Mouse (Mus musculus) skeletal muscle tissue, postnatal 0 days (tissue): Measurements from ENCODE around the gene Spata31d1d. TPM values are rescaled to one million over a fixed set of nuclear protein-coding genes. Genes with fewer than 3 reads are reported as not detected.

ENCODE experiments used
- polyA plus RNA-seq: library from polyadenylated mRNA; unstranded; fragments of >200 nt; fragmentation: Nextera tagmentation; extraction: Ambion mirVana; gene quantifications from 2 replicates; pipeline ENCODE4 v1.2.1, GENCODE M21; 2015

Spata31d1d gene
- not detected in 2 replicates for polyA plus RNA-seq

DNA sequence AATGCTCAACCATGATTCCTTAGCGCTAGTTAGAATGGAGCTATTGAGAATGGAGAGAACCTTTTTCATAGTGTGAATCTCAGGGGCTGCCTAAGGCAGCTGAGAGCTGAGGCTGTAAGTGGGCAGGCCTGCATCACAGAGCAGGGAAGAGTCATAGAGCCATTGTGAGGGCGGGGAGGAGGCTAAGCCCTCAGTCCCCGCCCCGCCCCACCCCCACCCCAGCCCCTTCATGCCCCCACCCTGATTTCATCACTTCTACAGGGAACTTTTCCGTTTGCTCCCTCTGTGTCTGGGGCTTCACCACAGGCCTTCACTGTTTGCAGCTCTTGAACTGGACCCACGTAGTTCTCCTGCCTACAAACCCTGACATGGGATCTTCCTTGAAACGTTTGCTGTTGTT, at the start of gene Spata31d1d:
TSS of gene Spata31d1d (minus strand) at position 101 of the 400 bp plus-strand sequence.

DNA sequence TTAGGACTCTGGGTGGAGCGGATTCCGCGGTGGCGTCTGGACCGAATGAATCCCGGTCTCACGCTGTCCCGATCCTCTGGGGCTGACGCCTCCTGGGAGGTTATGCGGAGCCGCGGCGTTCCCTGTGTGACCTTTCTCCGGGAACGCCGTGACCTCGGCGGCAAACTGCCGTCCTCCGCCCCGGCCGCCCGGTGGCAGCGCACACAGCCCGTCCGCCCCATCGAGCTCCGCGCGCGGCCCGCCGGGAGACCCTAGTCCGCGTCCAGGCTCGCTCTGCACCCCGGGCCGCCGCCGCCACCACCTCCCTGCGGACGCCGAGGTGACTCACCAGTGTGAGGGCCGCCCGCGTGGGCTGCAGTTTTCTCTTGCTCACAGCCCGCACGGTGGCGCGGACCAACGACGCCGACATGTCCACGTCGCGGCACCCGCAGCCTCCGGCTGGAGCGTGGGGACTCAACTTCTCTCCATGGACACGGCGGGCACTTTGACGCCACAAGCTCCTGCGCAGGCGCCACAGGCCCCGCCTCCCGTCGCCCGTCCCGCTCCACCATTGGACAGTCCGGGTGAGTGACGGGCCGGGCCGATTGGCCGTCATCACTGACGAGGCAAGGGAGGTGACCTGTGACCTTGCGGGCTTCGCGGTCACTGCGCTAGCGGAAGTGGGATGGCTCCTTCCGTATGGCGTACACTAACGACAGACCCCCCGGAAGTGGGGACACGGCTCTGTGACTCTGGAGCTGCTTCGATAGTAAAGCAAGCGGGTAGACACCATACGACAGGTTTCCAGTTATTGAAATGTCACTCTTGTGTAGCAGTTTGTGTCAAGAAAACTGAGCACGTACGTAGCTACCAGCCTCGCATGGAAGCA, 38.0 kb upstream of the Spata31d1d start, which contains the start of gene Isca1:
TSS of gene Isca1 (minus strand) at position 515 of the 868 bp plus-strand sequence.

DNA sequence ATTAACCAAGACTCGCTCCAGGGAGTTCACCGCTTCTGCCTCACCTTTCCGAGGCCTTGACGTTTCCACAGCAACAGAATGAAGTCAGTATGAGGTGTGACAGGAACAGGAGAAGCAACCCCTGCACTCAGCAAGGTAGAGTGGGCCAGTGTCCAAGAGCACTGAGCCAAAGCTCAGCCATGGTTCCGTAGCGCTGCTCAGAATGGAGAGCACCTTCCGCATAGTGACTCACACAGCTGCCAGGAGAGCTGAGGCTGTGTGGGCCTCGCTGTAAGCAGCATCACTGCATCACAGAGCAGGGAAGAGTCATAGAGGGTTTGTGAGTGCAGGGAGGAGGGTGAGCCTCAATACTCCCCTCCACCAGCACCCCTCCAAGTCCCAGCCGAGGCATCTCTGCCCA, 15.2 kb upstream of the Spata31d1d start, which contains the start of gene 1700014D04Rik:
TSS of gene 1700014D04Rik (minus strand) at position 42 of the 400 bp plus-strand sequence.

DNA sequence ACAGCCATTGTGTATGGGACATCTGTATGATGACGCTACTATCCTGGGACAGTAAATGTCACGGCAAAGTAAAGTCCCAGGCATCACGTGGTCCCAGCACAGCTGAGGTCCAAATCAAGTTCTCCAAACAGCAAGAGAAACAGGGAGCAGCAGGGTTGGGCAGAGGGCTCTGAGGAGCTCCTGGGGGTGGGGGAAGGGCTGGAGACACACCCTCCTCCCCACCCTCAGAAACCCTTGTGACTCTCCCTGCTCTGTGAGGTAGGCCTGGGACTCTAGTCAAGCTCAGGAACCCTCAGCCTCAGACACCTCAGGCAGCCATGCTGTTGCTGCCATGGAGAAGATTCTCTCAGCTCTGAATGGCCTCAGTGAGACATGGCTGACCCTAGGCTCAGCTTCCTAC, 19.6 kb downstream of the Spata31d1d start, which contains the start of gene Spata31d1b:
TSS of gene Spata31d1b (plus strand) at position 301 of the 400 bp plus-strand sequence.

DNA sequence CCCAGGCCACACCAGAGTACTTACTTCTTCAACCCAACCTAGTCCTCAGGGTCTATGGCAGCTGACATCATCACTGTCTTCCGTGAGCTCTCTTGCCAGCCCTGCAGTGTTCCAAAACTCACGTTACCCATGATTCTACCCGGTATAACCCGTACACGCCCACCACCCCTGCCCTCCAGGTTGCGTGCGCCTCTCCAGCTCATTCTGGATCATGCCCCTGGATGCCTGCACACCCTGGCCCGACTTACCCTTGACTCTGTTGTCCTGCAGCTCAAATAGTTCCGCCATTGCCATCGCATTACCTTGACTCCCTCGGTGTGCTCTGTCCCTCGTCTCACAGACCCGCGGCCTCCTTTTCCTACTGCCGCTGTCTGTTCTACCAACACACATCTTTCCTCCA, 21.3 kb downstream of the Spata31d1d start, which contains the start of gene Spata31d1a:
TSS of gene Spata31d1a (minus strand) at position 101 of the 400 bp plus-strand sequence.

DNA sequence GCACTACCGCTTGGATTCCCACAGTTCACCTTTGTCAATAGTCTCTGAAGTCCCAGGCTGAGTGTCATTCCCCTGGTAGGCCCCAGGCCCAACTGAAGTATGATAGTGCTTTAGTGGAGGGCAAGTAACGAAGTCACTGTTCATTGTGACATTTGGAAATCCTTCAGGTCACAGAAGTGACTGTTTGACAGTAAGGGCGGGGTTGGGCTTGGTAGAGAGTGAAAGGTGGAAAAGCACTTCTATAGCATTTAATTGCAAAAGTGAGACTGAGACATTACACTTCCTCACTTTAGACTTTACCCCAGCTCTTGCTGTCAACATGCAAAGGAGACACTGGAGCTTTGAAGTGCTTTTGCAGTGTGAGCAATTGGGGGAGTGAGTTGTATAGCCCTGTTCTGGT, 37.5 kb downstream of the Spata31d1d start, which contains the start of gene 4921517D22Rik:
TSS of gene 4921517D22Rik (minus strand) at position 101 of the 400 bp plus-strand sequence.

Other genes starting within 250 kb of the Spata31d1d start
- 7.2 and 11.4 TPM in 2 replicates for gene Agtpbp1, start 146.5 kb downstream of the Spata31d1d start, polyA plus RNA-seq
- gene Naa35, start 146.5 kb downstream of the Spata31d1d start, polyA plus RNA-seq: 33.9 and 36.4 TPM in 2 replicates
- gene Golm1, start 55.9 kb downstream of the Spata31d1d start, polyA plus RNA-seq: 12.4 and 13.1 TPM in 2 replicates
- gene 4921517D22Rik, start 37.6 kb downstream of the Spata31d1d start, polyA plus RNA-seq: not detected in 2 replicates
- gene Spata31d1a, start 21.4 kb downstream of the Spata31d1d start, polyA plus RNA-seq: not detected in 2 replicates
- not detected in 2 replicates for gene Spata31d1b, start 19.5 kb downstream of the Spata31d1d start, polyA plus RNA-seq
- not detected in 2 replicates for gene 1700014D04Rik, start 15.0 kb upstream of the Spata31d1d start, polyA plus RNA-seq
- 188 and 190 TPM in 2 replicates for gene Isca1, start 38.1 kb upstream of the Spata31d1d start, polyA plus RNA-seq
- gene Gm49354, start 50.5 kb upstream of the Spata31d1d start, polyA plus RNA-seq: not detected in 2 replicates
- 26.7 and 28.3 TPM in 2 replicates for gene Tut7, start 91.4 kb upstream of the Spata31d1d start, polyA plus RNA-seq